Mouse (Mus musculus): ENCODE measurements around the gene 9130213A22Rik.
A peak's percentile ranks its signal among the peaks of the same experiment; 100 is the strongest.

The 9130213A22Rik gene

DNA sequence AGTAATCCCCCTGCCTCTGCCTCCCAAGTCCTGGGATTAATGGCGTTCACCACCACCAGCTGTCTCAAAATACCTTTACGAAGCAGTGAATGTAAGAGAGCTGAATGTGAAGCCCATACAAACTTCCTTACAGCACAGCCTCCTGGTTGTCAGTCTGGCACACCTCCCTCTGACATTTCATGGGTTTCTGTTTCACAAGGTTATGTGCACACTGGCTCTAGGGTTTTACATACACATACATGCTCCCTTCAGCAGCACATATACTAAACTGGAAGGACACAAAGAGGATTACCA, 47.7 kb downstream of the 9130213A22Rik start:
- DNase-seq (ENCODE audit: low spot score) = no peak

GRCm38 (mm10) chr11:69073951-69074775, 48.2 kb downstream of the 9130213A22Rik start:
- DNase-seq (ENCODE audit: low spot score) = no peak

DNA sequence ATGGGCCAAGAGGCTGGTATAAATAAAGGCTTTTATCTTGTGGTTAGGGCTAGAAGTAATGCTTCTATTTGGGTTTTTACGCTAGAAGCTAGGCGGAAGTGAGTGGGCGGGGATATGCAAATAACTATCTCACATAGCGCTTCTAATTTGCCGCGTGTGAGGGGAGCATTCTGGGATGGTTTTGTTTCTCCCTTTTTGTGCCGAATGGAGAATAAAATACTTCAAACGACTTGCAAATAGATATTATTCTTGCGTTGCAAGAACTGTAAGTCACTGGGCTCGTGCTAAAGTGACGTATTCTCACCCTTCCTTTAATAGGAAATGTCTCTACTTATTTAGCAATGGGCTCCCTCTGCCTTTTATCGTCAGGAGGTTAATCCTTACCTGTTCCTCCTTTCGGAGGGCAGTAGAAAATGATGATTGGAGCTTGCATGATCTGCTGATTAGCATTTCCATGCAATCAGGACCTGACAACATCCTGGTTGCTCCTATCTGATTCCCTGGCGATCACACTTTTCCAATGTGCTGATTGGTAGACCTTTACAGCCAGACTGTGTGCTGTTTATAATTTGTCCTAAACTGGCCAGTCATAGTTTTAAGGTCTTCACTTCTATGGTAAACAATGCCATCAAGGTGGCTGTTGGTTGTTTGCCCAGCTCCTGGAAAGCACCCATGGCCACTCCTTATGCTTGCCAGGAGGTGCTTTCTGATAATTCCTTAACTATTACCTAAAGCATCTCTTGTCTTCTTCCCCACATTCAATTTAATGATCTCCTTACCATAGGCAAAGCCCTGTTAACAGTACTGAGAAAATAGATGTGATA, 49.1 kb downstream of the 9130213A22Rik start:
- peak; percentile 75 for DNase-seq (ENCODE audit: low spot score)

DNA sequence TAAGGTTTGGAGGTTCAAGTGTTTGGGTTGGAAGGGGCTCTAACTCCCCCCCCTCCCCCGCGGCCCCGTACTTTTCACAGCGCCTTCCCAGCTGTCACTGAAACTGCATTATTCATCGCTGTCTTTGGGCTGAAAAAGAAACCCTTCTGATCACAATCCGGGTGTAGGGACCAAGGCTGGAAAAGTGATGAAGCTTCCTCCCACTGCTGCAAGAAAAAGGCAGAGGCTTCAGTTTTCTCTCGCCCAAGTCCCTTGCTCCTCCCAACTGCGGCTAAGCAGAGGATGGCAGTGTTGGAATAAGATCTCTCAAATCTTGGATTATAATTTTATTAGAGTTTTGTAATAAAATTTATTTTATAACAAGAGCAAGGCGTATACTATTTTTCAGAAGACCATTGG, 49.7 kb downstream of the 9130213A22Rik start:
- DNase-seq (ENCODE audit: low spot score) = no peak

DNA sequence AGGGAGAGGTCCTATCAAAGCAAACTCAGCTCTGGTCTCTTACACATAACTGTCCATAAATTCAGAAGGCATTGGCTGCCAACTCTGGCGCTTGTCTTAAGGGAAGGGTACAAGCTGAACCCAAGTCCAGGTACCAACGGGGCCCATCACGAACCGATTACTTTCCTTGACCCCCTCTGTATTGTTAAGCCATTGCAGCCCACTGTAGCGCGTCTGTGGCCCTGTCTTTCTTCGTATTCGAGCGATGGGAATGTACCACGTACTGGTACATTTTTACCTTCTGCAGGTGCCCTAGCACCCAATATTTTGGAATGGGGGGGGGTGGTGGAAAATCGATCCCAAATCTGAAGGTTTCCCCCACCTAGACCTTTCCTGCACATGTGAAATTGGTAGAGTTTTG, 50.2 kb downstream of the 9130213A22Rik start:
- DNase-seq (ENCODE audit: low spot score) = no peak

GRCm38 (mm10) chr11:69071262-69071661, 51.1 kb downstream of the 9130213A22Rik start:
- no peak for DNase-seq (ENCODE audit: low spot score)

DNA sequence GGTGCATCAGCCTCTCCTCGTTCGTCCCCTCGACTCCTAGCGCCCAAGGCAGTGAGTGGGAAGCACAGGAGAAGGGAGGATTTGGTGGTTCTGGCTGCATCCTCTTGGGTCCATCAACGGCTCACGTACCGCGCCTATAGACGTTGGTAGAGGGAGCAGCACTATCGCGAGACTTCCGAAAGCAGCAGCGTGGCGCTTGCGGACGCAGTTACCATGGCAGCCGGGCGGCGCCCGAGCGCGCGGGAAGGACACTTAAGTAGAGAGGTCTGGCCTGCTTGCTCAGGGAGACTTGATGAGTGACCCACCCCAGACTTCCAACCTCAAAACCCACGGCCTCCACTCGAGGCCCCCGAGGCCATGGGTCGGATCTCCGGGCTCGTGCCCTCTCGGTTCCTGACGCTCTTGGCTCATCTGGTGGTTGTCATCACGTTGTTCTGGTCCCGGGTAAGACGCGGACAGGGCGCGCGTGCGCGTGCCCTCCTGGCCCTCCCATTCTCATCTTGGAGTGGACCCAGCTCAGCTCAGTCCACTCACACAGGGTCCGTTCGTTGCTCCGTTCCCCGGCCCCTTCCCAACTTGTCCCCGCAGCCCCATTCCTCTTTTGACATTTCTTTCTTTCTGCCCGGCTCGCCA, 51.7 kb downstream of the 9130213A22Rik start, which contains the start of gene Tmem107:
Tmem107 (plus strand) TSS at position 217 of the 633 bp plus-strand sequence.
- DNase-seq (ENCODE audit: low spot score) = peak; percentile 91

DNA sequence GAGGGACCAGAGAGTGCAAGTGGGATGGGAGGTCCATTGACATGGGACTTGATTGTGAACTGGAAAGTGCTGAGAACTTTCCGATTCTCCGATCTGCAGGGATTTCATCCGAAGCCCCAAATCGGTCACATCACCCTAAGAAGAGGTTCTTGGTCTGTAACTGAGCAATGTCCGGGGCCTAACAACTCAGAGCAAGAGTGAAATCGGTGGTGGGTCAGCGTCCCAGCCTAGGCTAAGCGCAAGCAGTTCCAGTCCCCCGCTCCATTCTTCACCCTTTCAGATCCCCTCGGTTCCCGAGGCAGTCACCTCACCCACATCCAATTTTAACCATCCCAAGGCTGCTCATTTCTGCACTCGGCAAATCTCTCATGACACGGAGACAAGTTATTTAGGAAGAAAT, 52.3 kb downstream of the 9130213A22Rik start:
- no peak for DNase-seq (ENCODE audit: low spot score)
